Mouse (Mus musculus) heart, adult 2 months (tissue): ENCODE measurements around the gene Ncoa4.
"Not testable (repeated sequence)": the region's sequence is repeated elsewhere in the genome, so short reads cannot be mapped to it uniquely, and the experiment has no call there.

ENCODE experiments used
- CTCF ChIP-seq: fragments of 200-600 bp; IDR thresholded peaks from 2 replicates; pipeline ENCODE4 v1.8.1; 2022; ENCODE audit warnings: antibody characterized with exemption, mild to moderate bottlenecking, moderate library complexity
- EP300 ChIP-seq: fragments of 200-500 bp; IDR thresholded peaks from 2 replicates; pipeline ENCODE4 v1.6.1; 2011; ENCODE audit warnings: low read depth, low read length, control low read depth; ENCODE audit not compliant: insufficient read depth
- POLR2A ChIP-seq: fragments of 200-500 bp; IDR thresholded peaks from 2 replicates; pipeline ENCODE4 v1.6.1; 2011; ENCODE audit warnings: mild to moderate bottlenecking, low read depth, low read length, control low read depth; ENCODE audit not compliant: insufficient read depth

DNA sequence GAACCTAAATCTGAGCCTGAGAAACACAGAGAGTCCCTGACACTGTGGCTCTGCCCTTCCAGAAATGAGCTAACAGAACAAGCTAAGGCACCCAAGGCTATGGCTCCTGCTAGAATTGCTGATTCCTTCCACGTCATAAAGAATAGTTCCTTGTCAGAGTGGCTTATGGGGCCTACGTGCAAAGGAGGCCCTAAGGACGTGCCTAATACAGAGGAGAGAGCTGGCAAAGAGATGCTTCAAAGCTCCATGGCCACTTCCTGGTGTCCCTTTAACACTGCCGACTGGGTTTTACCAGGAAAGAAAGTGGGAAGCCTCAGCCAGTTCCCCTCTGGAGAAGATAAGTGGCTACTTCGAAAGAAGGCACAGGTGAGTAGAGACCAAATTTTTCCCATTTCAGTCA lies 16.9 kb downstream of the Ncoa4 start:
- TF ChIP-seq POLR2A, CTCF, EP300: not testable (repeated sequence)
